Mouse (Mus musculus) spleen, postnatal 10 days (tissue): Measurements from ENCODE around the gene Irf2bpl.
A peak's percentile ranks its signal among the peaks of the same experiment; 100 is the strongest.

Experiments used
- DNase-seq, 2 experiments: peaks; one replicate each; pipeline ENCODE4 v3.0.0; 2021 to 2022; ENCODE audit warnings: low spot score in 2 of 2

Irf2bpl gene

GRCm38 (mm10) chr12:86885746-86886145, 1.1 kb upstream of the Irf2bpl start:
- DNase-seq, result no peak

GRCm38 (mm10) chr12:86885336-86885735, 738 bp upstream of the Irf2bpl start:
- no peak for DNase-seq

DNA sequence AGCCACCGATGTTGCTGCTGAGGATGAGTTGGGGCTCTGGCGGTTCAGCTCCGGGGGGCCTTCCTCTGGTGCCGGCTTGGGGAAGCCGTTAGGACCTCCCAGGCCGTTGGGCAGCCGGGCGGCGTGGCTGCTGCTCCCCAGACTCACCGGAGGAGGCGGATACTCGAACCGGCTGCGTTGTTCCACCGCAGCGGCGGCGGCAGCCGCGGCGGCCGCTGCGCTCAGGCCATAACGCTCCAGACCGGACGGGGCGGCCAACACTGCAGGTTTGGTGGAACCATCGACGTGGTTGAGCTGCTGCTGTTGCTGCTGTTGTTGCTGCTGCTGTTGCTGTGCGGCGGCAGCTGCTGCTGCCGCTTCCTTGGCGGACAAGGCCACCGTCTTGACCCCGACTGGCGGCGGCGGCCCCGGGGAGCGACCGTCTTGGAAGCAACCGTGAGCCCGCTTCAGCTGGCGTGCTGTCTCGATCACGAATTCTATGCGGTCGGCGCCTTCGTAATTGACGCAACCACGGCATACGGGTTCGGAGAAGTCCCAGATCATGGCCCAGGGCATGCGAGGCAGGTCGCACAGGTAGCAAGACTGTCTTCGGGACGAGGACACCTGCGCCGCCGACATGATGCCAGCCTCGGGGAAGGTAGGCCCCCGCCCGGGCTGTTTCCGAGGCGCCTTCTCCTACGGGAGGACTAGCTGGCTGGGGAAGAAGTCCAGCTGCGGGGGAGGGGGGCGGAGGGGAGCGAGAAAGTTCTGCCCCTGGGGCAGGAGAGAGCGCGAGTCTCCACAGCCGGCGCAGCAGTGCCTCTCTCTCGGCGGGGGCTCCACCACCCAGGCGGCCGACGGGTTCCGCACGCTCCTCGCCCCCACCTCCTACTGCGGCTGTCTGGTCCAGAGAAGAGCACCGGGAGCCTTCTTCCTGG, 1.1 kb downstream of the Irf2bpl start:
- peak; percentile 43 to 57 for DNase-seq

- DNase-seq, result peak in 1 of 2 experiments; percentile 36
These were observed 1.6 kb downstream of the Irf2bpl start for GRCm38 (mm10) chr12:86883019-86883279.

DNA sequence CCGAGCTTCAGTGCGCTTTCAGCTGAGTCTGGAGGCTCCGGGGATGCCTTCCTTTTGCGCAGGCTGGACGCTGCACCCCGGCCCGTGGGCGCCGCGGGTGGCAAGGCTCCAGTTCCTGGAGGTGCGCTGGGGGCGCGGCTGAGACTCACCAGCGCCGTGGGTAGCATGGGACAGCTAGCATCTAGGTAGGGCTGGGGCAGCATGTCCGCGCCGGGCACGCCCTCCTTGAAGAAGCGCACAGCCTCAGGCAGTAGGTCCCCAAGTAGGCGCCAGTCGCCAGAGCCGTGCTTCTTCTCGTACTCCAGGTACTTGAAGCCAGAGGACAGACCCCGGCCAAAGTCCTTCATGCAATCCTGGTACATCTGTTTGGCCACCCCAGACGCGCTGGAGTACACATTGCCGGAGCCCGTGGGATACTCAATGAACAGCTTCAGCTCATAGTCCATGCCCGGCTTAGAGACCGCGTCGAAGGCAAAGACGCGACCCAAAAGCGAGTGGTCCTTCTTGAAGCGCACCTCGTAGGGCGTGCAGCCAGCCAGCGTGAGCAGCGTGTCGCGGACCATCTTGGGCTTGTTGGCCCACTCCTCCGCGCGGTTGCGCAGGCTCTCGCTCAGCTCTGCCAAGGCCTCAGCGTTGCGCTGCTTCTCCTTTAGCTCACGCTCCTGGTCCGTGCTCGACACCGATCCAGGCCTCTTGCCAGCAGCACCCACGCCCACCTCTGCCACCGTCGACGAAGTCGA, 2.1 kb downstream of the Irf2bpl start:
- DNase-seq, result peak; percentile 42 to 56

DNA sequence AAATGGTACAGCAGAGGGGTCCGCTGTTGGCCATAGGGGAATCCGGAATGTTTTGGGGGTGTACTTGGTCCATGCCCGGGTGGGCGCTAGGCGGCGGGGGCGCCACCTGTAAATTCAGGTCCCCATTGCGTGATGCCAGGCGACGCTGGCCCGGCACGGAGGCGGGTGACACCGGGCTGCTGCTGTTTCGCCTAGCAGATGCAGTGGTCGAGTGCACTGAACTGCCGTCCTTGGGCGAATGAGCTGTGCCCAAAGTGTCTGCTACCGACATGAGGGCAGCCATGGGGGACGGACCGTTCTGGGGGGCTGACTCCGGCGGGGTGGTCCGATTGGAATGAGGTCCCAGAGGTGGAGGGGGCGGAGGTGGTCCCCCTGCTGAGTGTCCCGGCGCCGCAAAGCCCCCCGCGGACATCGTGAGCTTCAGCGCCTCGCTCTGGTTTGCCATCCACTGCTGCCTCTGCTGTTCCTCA, 2.8 kb downstream of the Irf2bpl start:
- no peak for DNase-seq

DNA sequence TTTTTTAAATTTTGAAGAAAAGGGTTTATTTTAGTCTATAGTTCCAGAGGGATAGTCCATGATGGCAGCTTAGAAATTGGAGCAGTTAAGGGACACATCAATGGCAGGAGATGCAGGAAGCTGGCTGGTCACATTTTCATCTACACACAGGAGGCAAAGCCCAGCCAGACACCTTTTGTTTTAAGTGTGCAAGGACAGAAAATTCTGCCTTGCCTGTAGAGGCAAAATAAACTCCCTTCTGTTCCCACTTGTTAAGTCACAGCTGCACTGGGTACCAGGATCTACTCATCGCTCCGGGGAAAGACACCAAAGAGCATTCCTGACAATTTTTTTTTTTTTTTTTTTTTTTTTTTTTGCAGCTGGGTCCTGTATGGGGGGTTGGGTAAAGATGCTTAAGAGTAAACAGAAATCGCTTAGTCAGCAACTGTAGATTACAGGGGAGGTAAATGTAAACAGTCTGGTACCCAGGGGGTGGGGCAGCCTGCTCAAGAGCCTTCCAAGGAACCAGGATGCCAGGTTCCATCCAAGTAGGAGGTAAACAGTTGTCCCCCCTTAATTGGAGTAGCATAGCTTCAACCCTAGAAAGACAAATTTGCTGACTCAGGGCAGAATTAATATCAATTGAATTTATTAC, 4.4 kb downstream of the Irf2bpl start:
- no peak for DNase-seq

- no peak for DNase-seq
These were observed 5.0 kb downstream of the Irf2bpl start for GRCm38 (mm10) chr12:86879446-86880085.

DNA sequence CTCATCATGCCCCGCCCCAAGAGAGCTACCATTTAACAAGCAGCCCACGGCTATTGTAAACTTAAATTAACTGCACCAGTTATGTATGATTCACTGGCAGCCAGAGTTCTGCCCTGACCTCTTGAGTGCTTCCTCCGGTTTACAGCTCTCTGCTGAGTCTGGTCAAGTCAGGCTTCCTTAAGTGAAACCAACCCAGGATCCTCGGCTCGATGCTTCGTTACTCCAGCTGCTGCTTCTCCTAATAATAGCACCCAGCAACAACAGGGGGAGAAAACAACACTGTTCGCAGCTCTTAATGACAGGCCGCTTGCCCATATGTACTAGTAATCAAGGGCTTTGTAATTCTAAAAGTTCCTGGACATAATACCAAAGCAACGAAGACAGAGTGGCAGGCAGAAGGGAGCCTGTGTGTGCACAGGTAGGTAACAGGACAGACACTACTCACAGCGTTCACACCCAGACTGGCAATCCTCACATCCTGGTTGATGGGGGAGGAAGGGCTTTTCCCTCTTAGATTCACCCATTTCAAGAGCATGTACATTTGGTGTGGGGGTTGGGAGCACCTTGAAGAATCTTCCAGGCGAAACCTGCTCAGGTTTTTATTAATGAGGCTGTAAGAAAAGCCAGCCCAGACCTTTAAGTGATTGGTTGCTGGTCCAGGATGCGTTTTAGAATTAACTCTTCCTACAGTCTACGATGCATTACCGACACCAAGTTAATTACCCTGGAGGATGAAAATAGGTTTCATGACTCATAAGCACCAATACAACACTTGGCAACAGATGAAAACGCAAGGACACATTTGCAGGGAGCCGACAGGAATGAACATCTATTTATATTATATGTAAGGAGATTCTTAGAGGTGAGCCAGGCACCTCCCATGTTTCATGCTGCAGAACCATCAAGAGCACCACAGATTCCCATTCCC, 5.9 kb downstream of the Irf2bpl start:
- DNase-seq, result peak in 1 of 2 experiments; percentile 30

DNA sequence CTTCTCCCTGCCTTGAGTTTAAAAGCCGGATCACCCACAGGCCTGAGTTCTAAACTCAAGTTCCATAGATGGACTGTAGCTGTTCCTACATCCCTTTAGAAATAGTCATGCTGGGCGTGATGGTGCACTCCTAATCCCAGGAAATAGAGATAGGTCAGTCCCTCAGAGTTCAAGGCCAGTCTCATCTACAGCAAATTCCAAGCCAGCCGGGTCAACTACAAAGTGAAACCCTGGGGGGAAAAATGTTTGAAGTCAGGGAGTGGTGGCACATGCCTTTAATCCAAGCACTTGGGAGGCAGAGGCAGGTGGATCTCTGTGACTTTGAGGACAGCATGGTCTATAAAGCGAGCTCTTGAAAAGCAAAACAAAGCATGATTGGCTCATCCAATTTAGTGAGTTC, 7.6 kb downstream of the Irf2bpl start:
- DNase-seq, result no peak

DNA sequence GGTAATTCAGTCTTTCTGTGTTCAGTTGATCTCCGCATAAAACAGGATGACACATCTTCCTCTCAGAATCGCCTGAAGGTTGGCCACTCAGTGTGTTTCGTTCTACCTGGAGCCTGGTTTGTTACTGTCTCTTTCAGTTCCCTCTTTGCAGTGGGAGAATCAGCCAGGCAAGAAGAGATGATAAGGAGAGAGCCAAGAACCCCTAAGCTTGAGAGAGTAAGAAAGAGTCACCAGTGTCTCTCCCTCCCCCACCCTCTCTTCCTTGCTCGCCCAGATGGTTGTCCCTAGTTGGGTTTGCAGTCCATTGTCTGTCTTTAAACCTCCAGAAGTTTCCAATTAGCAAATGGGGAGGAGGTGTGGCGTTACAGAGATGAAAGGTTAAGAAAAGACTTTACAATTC, 8.5 kb downstream of the Irf2bpl start:
- no peak for DNase-seq

DNA sequence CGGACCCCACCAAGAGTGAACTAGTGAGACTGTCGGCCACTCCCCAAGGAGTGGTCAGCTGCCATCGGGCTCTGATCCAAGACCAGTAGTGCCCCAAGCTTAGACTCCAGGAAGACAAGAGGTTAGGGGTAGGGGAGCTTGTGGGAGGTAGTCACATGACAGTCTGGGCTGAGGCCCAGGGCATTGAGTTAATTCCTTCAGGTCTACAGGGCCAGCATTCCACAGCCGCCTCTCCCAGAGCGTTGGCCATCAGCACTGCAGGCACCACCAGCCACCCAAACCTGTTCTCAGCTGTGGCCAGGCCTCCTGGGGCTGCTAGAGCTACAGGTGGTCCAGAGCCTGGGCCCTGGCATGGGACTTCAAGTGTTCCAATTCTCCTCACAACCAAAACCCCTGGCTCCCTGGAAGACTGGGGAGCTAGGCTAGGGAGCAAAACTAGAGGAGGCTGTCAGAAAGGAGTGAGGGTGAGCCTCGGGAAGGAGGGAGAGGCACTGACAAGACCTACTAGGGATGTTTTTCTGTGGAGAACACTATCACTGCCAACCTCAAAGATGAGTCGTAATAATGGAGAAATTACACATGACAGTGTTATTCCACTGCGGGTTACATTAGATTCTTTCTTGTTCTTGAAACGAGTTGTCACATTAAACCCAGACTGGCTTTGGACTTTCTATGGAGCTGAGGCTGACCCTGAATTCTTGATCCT, 12.1 kb downstream of the Irf2bpl start:
- no peak for DNase-seq

DNA sequence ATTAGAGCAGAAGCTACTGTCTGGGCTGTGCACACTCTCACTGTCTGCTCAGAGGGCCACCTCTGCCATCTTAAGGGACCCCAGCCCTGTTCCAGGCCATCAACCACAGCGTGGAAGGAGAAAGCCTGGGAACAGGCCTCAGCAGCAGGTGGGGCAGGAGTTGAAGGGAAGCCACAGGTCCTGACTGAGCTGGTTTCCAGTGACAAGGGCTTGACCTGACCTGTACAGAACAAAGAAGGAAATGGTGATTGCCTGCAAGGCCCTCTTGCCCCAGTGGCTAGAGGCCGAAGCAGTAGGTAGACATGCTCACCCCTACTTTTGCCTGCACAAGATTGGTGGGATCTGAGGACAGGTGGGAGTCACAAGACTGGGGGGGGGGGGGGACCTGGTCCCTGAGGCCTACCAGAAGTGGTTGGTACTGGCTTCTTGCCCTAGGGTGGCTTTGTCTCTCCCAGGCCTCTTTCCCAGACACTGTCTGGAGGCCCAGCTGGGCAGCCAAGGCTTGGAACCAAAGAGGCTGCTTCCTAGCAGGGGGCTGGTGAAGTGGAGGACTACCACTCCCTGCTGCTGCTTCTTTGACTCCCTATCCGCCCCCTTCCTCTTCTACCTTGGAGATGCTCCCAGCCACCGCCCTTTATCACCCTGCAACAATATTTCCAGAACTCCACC, 12.8 kb downstream of the Irf2bpl start:
- DNase-seq, result no peak

DNA sequence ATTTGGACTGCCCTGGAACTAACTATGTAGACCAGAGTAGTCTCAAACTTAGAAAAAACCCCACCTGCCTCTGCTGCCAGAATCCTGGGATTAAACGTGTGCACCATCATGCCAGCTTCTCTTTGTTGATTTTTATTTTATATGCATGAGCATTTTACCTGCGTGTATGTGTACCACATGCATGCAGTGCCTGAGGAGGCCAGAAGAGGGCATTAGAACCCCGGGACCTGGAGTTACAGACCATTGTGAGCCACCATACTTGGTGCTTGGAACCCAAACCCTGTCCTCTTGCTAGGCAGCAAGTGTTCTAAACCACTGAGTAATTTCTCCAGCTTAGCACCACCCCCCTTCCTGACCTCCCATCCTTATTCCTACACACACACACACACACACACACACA, 13.6 kb downstream of the Irf2bpl start:
- peak in 1 of 2 experiments; percentile 38 for DNase-seq

- no peak for DNase-seq
These were observed 14.8 kb downstream of the Irf2bpl start for GRCm38 (mm10) chr12:86869761-86870160.

DNA sequence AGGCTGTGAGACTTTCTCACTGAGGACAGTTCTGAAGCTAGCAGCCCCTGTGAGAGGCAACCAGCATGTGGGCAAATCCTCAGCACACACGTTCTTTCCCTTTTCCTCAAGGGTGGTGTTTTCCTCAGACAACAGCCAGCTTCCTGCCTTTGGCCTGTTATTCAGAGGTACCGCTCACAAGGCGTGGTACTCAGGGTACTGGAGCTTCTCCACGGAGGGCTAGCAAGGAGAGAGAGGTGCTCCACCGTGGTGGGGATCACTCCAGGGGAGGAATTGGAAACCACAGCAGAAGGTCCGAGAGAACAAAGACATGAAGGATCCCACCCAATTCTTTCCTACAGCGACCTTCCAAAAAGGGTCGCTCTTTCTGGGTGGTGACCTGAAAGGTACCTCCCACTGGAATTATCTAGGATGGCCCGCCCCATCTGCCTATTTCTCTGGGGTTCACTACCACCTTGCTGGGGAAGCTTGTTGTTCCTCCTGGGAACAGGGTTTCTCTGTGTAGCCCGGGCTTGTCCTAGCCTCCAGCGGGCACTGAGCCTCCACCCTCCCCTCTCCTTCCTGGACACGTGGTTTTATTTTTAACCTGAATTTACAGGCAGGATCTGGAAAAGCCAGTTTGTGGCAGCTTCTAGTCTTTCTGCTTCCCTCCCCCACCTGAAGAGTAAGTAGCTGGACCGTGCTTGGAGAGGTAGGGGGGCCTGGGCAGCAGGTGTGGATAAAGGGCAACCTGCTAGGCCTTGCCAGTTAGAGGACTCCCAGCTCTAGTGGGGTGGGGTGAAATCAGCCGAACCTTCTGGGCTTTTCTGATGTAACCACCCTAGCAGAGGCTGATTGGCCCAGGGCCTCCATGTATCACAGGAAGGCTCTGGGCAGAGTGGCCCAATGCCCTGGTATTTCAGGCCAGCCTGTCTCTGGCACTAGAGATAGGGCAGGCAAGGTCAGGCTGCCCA, 17.1 kb downstream of the Irf2bpl start:
- no peak for DNase-seq

GRCm38 (mm10) chr12:86864316-86865020, 20.1 kb downstream of the Irf2bpl start:
- no peak for DNase-seq
